Mouse (Mus musculus): Measurements from ENCODE around the gene Prim1.

DNA sequence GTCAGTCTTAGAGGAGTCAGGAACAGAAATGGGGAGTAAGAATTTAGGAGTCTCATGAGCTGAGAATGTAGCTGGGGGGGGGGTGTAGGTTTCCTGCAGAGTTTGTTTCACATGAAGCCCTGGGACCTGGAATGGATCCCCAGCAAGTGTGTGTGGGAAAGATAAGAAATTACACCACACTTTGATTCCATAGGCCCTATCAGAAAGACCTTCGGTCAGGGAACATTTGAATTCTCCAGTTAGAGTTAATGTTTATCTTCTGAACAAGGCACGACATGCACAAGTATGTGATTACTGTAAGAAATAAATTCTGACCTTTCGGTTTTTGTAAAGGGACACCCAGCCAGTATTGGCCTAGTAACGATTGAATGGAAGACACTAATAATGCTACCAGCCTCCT, 45.1 kb upstream of the Prim1 start:
- no peak for TF ChIP-seq TAL1 (IDR thresholded peaks at IDR 0.05; ENCODE audit: low read length)
- TF ChIP-seq GATA1 (IDR thresholded peaks at IDR 0.05; ENCODE audit: low read length) = no peak

Data from erythroblast, embryonic 14.5 days (primary cell).